Mouse (Mus musculus) ES-Bruce4 (cell line): Measurements from ENCODE around the gene Drc1. TPM values are rescaled to one million over a fixed set of nuclear protein-coding genes. Genes with fewer than 3 reads are reported as not detected.
A peak's percentile ranks its signal among the peaks of the same experiment; 100 is the strongest.

Experiments used
- H3K27ac ChIP-seq: 2 replicates; pipeline ENCODE4 v1.5.1; 2012; ENCODE audit warnings: low read length, inconsistent platforms; ENCODE audit not compliant: insufficient read depth
- H3K27me3 ChIP-seq: 2 replicates; pipeline ENCODE4 v1.6.1; 2012; ENCODE audit warnings: mild to moderate bottlenecking, low read length, inconsistent platforms; ENCODE audit not compliant: control insufficient read depth, poor library complexity, insufficient read depth, severe bottlenecking
- H3K36me3 ChIP-seq: 2 replicates; pipeline ENCODE4 v1.6.1; 2012; ENCODE audit warnings: inconsistent platforms, mild to moderate bottlenecking, low read length, moderate library complexity; ENCODE audit not compliant: control insufficient read depth, poor library complexity, insufficient read depth, severe bottlenecking
- H3K4me1 ChIP-seq: one replicate; pipeline ENCODE4 v1.8.1; 2011; ENCODE audit warnings: low read length; ENCODE audit not compliant: control insufficient read depth, insufficient read depth
- H3K4me3 ChIP-seq: 2 replicates; pipeline ENCODE4 v1.5.1; 2011; ENCODE audit warnings: low read depth, mild to moderate bottlenecking, low read length
- H3K9ac ChIP-seq: 2 replicates; pipeline ENCODE4 v1.6.1; 2012; ENCODE audit warnings: low read depth, mild to moderate bottlenecking, inconsistent platforms; ENCODE audit not compliant: poor library complexity, severe bottlenecking
- H3K9me3 ChIP-seq: replicated peaks from 2 replicates; pipeline ENCODE4 v1.6.1; 2012; ENCODE audit warnings: mild to moderate bottlenecking, low read length, inconsistent platforms; ENCODE audit not compliant: control insufficient read depth, poor library complexity, insufficient read depth, severe bottlenecking
- CTCF ChIP-seq: IDR thresholded peaks from one replicate; pipeline ENCODE4 v1.8.1; 2011; ENCODE audit warnings: low read depth, low read length
- EP300 ChIP-seq: IDR thresholded peaks from 2 replicates; pipeline ENCODE4 v1.6.1; 2011; ENCODE audit warnings: low read depth, low read length; ENCODE audit not compliant: insufficient read depth
- POLR2A ChIP-seq: IDR thresholded peaks from one replicate; pipeline ENCODE4 v1.8.1; 2011; ENCODE audit warnings: low read length; ENCODE audit not compliant: insufficient read depth
- polyA plus RNA-seq: library from polyadenylated mRNA; stranded (reverse); fragments of >200 nt; gene quantifications from 2 replicates; pipeline ENCODE4 v1.2.4, GENCODE M21; 2011; ENCODE audit warnings: low read depth; ENCODE audit not compliant: missing spikeins, insufficient read depth, insufficient read length

Gene Drc1
- polyA plus RNA-seq, 1 experiment: 2.0 TPM

- TF ChIP-seq POLR2A (no peak), EP300 (no peak), CTCF (no peak)
- no peaks in the 10 kb centered on the region for H3K36me3 ChIP-seq
Measured at GRCm38 (mm10) chr5:30238533-30238932, 42.7 kb upstream of the Drc1 start.

GRCm38 (mm10) chr5:30240552-30240951 lies 40.6 kb upstream of the Drc1 start:
- no peaks in the 10 kb centered on the region for H3K4me1 ChIP-seq
- no peak overlapping the region for H3K4me3 ChIP-seq
- H3K9me3 ChIP-seq: no peaks in the 10 kb centered on the region
- H3K9ac ChIP-seq: no peak overlapping the region
- H3K27me3 ChIP-seq: no peaks in the 10 kb centered on the region; the same call in 1 of the 2 replicates
- no peaks in the 10 kb centered on the region for H3K36me3 ChIP-seq
- TF ChIP-seq CTCF: no peak
- no peak for TF ChIP-seq EP300
- H3K27ac ChIP-seq: no peak overlapping the region

More at GRCm38 (mm10) chr5:30238533-30238932, 42.7 kb upstream of the Drc1 start:
- no peak overlapping the region for H3K9ac ChIP-seq
- H3K27me3 ChIP-seq: no peaks in the 10 kb centered on the region; the same call in 1 of the 2 replicates
- no peaks in the 10 kb centered on the region for H3K4me1 ChIP-seq
- H3K9me3 ChIP-seq: no peaks in the 10 kb centered on the region
- no peak overlapping the region for H3K27ac ChIP-seq
- H3K4me3 ChIP-seq: no peak overlapping the region

- H3K4me1 ChIP-seq: no peaks in the 10 kb centered on the region
- TF ChIP-seq POLR2A (no peak), EP300 (no peak), CTCF (no peak)
- H3K27me3 ChIP-seq: no peaks in the 10 kb centered on the region
- no peaks in the 10 kb centered on the region for H3K36me3 ChIP-seq
- no peak overlapping the region for H3K4me3 ChIP-seq
- H3K27ac ChIP-seq: no peak overlapping the region
- H3K9me3 ChIP-seq: no peaks in the 10 kb centered on the region
- no peak overlapping the region for H3K9ac ChIP-seq
Measured at GRCm38 (mm10) chr5:30242410-30242809, 38.8 kb upstream of the Drc1 start.

- TF ChIP-seq POLR2A: no peak
- no peak for TF ChIP-seq CTCF
- no peak for TF ChIP-seq EP300
- H3K4me3 ChIP-seq: no peak overlapping the region
- H3K9ac ChIP-seq: no peak overlapping the region
- H3K4me1 ChIP-seq: no peaks in the 10 kb centered on the region
- H3K27me3 ChIP-seq: no peaks in the 10 kb centered on the region
- no peaks in the 10 kb centered on the region for H3K36me3 ChIP-seq
- H3K27ac ChIP-seq: no peak overlapping the region
- no peaks in the 10 kb centered on the region for H3K9me3 ChIP-seq
Measured at GRCm38 (mm10) chr5:30243741-30244140, 37.4 kb upstream of the Drc1 start.

GRCm38 (mm10) chr5:30245861-30246416 lies 35.2 kb upstream of the Drc1 start:
- H3K27ac ChIP-seq: no peak overlapping the region
- TF ChIP-seq POLR2A: no peak
- TF ChIP-seq CTCF: no peak
- no peak for TF ChIP-seq EP300
- H3K4me3 ChIP-seq: no peak overlapping the region

GRCm38 (mm10) chr5:30247666-30248065 lies 33.5 kb upstream of the Drc1 start:
- no peak overlapping the region for H3K4me3 ChIP-seq
- no peaks in the 10 kb centered on the region for H3K4me1 ChIP-seq
- H3K36me3 ChIP-seq: no peaks in the 10 kb centered on the region
- H3K9me3 ChIP-seq: no peaks in the 10 kb centered on the region
- TF ChIP-seq CTCF (peak; percentile 27), EP300 (no peak)
- no peaks in the 10 kb centered on the region for H3K27me3 ChIP-seq
- H3K27ac ChIP-seq: no peak overlapping the region
- no peak overlapping the region for H3K9ac ChIP-seq

More at GRCm38 (mm10) chr5:30245861-30246416, 35.2 kb upstream of the Drc1 start:
- Histone ChIP-seq H3K27me3 (no peaks in the 10 kb centered on the region), H3K36me3 (no peaks in the 10 kb centered on the region), H3K9ac (no peak overlapping the region), H3K4me1 (no peaks in the 10 kb centered on the region), H3K9me3 (no peaks in the 10 kb centered on the region)
